Mouse (Mus musculus) ES-Bruce4 (cell line): ENCODE data around the gene Cfap97d1. TPM values are rescaled to one million over a fixed set of nuclear protein-coding genes. Genes with fewer than 3 reads are reported as not detected.

Experiments used
- H3K27ac ChIP-seq: 2 replicates; pipeline ENCODE4 v1.5.1; 2012; ENCODE audit warnings: low read length, inconsistent platforms; ENCODE audit not compliant: insufficient read depth
- H3K27me3 ChIP-seq: 2 replicates; pipeline ENCODE4 v1.6.1; 2012; ENCODE audit warnings: mild to moderate bottlenecking, low read length, inconsistent platforms; ENCODE audit not compliant: control insufficient read depth, poor library complexity, insufficient read depth, severe bottlenecking
- H3K36me3 ChIP-seq: 2 replicates; pipeline ENCODE4 v1.6.1; 2012; ENCODE audit warnings: inconsistent platforms, mild to moderate bottlenecking, low read length, moderate library complexity; ENCODE audit not compliant: control insufficient read depth, poor library complexity, insufficient read depth, severe bottlenecking
- H3K4me1 ChIP-seq: one replicate; pipeline ENCODE4 v1.8.1; 2011; ENCODE audit warnings: low read length; ENCODE audit not compliant: control insufficient read depth, insufficient read depth
- H3K4me3 ChIP-seq: 2 replicates; pipeline ENCODE4 v1.5.1; 2011; ENCODE audit warnings: low read depth, mild to moderate bottlenecking, low read length
- H3K9ac ChIP-seq: 2 replicates; pipeline ENCODE4 v1.6.1; 2012; ENCODE audit warnings: low read depth, mild to moderate bottlenecking, inconsistent platforms; ENCODE audit not compliant: poor library complexity, severe bottlenecking
- H3K9me3 ChIP-seq: replicated peaks from 2 replicates; pipeline ENCODE4 v1.6.1; 2012; ENCODE audit warnings: mild to moderate bottlenecking, low read length, inconsistent platforms; ENCODE audit not compliant: control insufficient read depth, poor library complexity, insufficient read depth, severe bottlenecking
- CTCF ChIP-seq: IDR thresholded peaks from one replicate; pipeline ENCODE4 v1.8.1; 2011; ENCODE audit warnings: low read depth, low read length
- EP300 ChIP-seq: IDR thresholded peaks from 2 replicates; pipeline ENCODE4 v1.6.1; 2011; ENCODE audit warnings: low read depth, low read length; ENCODE audit not compliant: insufficient read depth
- POLR2A ChIP-seq: IDR thresholded peaks from one replicate; pipeline ENCODE4 v1.8.1; 2011; ENCODE audit warnings: low read length; ENCODE audit not compliant: insufficient read depth
- polyA plus RNA-seq: library from polyadenylated mRNA; stranded (reverse); fragments of >200 nt; gene quantifications from 2 replicates; pipeline ENCODE4 v1.2.4, GENCODE M21; 2011; ENCODE audit warnings: low read depth; ENCODE audit not compliant: missing spikeins, insufficient read depth, insufficient read length

Cfap97d1 gene
- polyA plus RNA-seq, 1 experiment = not detected

DNA sequence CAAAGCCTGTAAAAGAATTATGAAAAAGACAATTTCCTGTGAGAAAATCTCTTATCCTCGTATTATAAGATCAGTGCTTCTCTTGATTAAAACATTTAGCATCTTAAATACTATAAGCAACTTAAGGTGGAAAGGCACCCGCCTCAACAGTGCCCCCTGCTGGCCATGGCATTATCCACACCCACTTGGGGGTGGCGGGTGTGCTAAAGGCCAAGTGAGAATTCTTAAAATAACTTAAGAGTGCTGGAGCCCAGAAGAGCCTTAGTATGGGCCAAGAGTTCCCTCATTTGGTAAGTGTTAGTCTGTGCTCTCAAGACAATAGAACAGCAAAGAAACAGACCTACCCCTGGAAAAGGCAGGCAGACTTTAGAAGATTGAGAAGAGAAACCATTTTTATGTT lies 12.7 kb upstream of the Cfap97d1 start:
- TF ChIP-seq CTCF = peak; percentile 65
- no peak for TF ChIP-seq POLR2A
- Histone ChIP-seq H3K36me3 (peaks cover 3% of the 10 kb centered on the region; the same call in 1 of the 2 replicates), H3K4me1 (peaks cover 2% of the 10 kb centered on the region), H3K4me3 (no peak overlapping the region), H3K27me3 (no peaks in the 10 kb centered on the region), H3K27ac (no peak overlapping the region), H3K9me3 (no peaks in the 10 kb centered on the region), H3K9ac (no peak overlapping the region)

GRCm38 (mm10) chr11:101972097-101972496 lies 12.0 kb upstream of the Cfap97d1 start:
- Histone ChIP-seq H3K36me3 (peaks cover 3% of the 10 kb centered on the region; the same call in 1 of the 2 replicates), H3K4me1 (peaks cover 2% of the 10 kb centered on the region), H3K27ac (no peak overlapping the region), H3K27me3 (no peaks in the 10 kb centered on the region), H3K4me3 (no peak overlapping the region), H3K9me3 (no peaks in the 10 kb centered on the region), H3K9ac (no peak overlapping the region)
- TF ChIP-seq POLR2A (no peak), CTCF (no peak), EP300 (no peak)

DNA sequence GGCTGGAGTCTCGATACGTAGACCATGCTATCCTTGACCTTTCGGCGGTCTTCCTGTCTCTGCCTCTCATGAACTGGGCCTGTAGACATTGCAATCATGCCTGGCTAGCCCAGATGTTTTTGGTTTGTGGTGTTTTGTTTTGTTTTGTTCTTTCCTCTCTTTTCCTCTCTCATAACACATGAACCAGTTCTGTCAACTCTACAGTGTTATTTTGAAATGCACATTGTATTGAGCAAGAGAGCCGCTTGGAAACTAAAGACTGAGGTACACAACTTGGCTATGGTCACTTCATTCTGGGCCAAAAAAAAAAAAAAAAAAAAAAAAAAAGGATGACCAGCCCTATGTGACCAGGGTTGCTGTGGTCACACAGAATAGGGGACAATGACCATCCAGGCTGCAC lies 11.4 kb upstream of the Cfap97d1 start:
- Histone ChIP-seq H3K36me3 (peaks cover 3% of the 10 kb centered on the region; the same call in 1 of the 2 replicates), H3K27me3 (no peaks in the 10 kb centered on the region), H3K9ac (no peak overlapping the region), H3K4me3 (no peak overlapping the region), H3K9me3 (no peaks in the 10 kb centered on the region), H3K4me1 (peaks cover 2% of the 10 kb centered on the region), H3K27ac (no peak overlapping the region)
- TF ChIP-seq CTCF (no peak), POLR2A (no peak), EP300 (no peak)

GRCm38 (mm10) chr11:101973496-101973895 lies 10.6 kb upstream of the Cfap97d1 start:
- Histone ChIP-seq H3K9me3 (no peaks in the 10 kb centered on the region), H3K4me1 (peaks cover under 1% of the 10 kb centered on the region), H3K4me3 (no peak overlapping the region), H3K9ac (no peak overlapping the region), H3K36me3 (peaks cover 3% of the 10 kb centered on the region; the same call in 1 of the 2 replicates), H3K27ac (no peak overlapping the region), H3K27me3 (no peaks in the 10 kb centered on the region)
- TF ChIP-seq POLR2A (no peak), CTCF (no peak), EP300 (no peak)

DNA sequence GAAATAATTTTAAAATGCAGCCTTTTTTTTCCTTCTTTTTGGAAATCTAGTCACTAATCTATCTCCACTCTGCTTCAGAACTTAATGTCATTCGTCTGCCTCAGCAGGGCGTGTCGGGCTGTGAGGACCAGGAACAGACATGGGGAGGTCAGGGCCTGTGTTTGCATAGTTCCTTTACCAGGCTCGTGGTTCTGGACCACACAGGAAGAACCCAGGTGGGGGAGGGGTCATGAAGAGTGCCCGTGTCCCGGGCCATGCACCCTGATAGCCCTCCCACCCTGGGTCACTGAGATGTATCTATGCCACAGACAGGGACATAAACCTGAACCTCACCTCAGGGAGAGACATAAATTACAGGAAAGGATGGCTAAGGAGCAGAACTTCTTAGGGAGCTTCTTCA lies 9.9 kb upstream of the Cfap97d1 start:
- Histone ChIP-seq H3K27me3 (no peaks in the 10 kb centered on the region), H3K9ac (no peak overlapping the region), H3K4me1 (no peaks in the 10 kb centered on the region), H3K9me3 (no peaks in the 10 kb centered on the region), H3K36me3 (peaks cover 3% of the 10 kb centered on the region; the same call in 1 of the 2 replicates), H3K4me3 (no peak overlapping the region), H3K27ac (no peak overlapping the region)
- TF ChIP-seq CTCF (no peak), POLR2A (no peak), EP300 (no peak)

- no peak overlapping the region for H3K27ac ChIP-seq
- H3K4me1 ChIP-seq = no peaks in the 10 kb centered on the region
- peaks cover 3% of the 10 kb centered on the region; the same call in 1 of the 2 replicates for H3K36me3 ChIP-seq
- H3K9me3 ChIP-seq = no peaks in the 10 kb centered on the region
- TF ChIP-seq CTCF = peak; percentile 86
- TF ChIP-seq EP300 = no peak
- H3K4me3 ChIP-seq = no peak overlapping the region
- no peak overlapping the region for H3K9ac ChIP-seq
- H3K27me3 ChIP-seq = no peaks in the 10 kb centered on the region
These were observed 9.2 kb upstream of the Cfap97d1 start for GRCm38 (mm10) chr11:101974923-101975322.
